Mouse (Mus musculus): ENCODE measurements around the gene Slc35c1. TPM values are rescaled to one million over a fixed set of nuclear protein-coding genes. Genes with fewer than 3 reads are reported as not detected.
A peak's percentile ranks its signal among the peaks of the same experiment; 100 is the strongest.
"Not testable (repeated sequence)": the region's sequence is repeated elsewhere in the genome, so short reads cannot be mapped to it uniquely, and the experiment has no call there.

Slc35c1 gene
- polyA plus RNA-seq, 1 experiment from 2014 or later: 19.6 TPM

GRCm38 (mm10) chr2:92478313-92478688, 18.0 kb upstream of the Slc35c1 start:
- peaks cover 8% of the 10 kb centered on the region for H3K4me1 ChIP-seq (replicated peaks; ENCODE audit: control insufficient read depth, insufficient read depth, low read length)
- H3K4me3 ChIP-seq (ENCODE audit: low read length): no peak overlapping the region
- H3K9me3 ChIP-seq (ENCODE audit: control insufficient read depth, low read length): no peaks in the 10 kb centered on the region
- peaks cover 3% of the 10 kb centered on the region for H3K27me3 ChIP-seq (ENCODE audit: control insufficient read depth, insufficient read depth, low read depth, low read length)
- no peak overlapping the region for H3K4me2 ChIP-seq (ENCODE audit: low read depth, low read length)
- 54% methylated on average over 4 of the region's 4 CpGs for WGBS
- no peaks in the 10 kb centered on the region for H3K36me3 ChIP-seq (ENCODE audit: control insufficient read depth, insufficient read depth, low read length)
- no peak overlapping the region for H3K9ac ChIP-seq (ENCODE audit: low read length)
- peak; percentile 42; the same call in 1 of the 2 replicates for ATAC-seq (ENCODE audit: low read depth)
- peak overlapping the region; percentile 67 for H3K27ac ChIP-seq (ENCODE audit: low read length)

- Histone ChIP-seq H3K36me3 (ENCODE audit: control insufficient read depth, insufficient read depth, low read length) (no peaks in the 10 kb centered on the region), H3K27me3 (ENCODE audit: control insufficient read depth, insufficient read depth, low read depth, low read length) (no peaks in the 10 kb centered on the region), H3K4me1 (replicated peaks; ENCODE audit: control insufficient read depth, insufficient read depth, low read length) (peaks cover 8% of the 10 kb centered on the region), H3K4me3 (ENCODE audit: low read length) (no peak overlapping the region), H3K9me3 (ENCODE audit: control insufficient read depth, low read length) (no peaks in the 10 kb centered on the region), H3K9ac (ENCODE audit: low read length) (no peak overlapping the region), H3K4me2 (ENCODE audit: low read depth, low read length) (0 out of 2 replicates have a peak overlapping the region, but pooled peaks have one; percentile 16), H3K27ac (ENCODE audit: low read length) (peak overlapping the region; percentile 67)
- 54% methylated on average over 12 of the region's 12 CpGs for WGBS
- peak; percentile 88 for ATAC-seq (ENCODE audit: low read depth)
Measured at GRCm38 (mm10) chr2:92477672-92478312, 17.5 kb upstream of the Slc35c1 start.

- H3K4me3 ChIP-seq (ENCODE audit: low read length); H3K36me3 ChIP-seq (ENCODE audit: control insufficient read depth, insufficient read depth, low read length); ATAC-seq (ENCODE audit: low read depth); H3K27ac ChIP-seq (ENCODE audit: low read length); H3K9me3 ChIP-seq (ENCODE audit: control insufficient read depth, low read length); H3K9ac ChIP-seq (ENCODE audit: low read length); H3K4me2 ChIP-seq (ENCODE audit: low read depth, low read length); H3K27me3 ChIP-seq (ENCODE audit: control insufficient read depth, insufficient read depth, low read depth, low read length); H3K4me1 ChIP-seq (replicated peaks; ENCODE audit: control insufficient read depth, insufficient read depth, low read length): not testable (repeated sequence)
- WGBS: 77% methylated on average over 7 of the region's 7 CpGs
Measured at GRCm38 (mm10) chr2:92476580-92476979, 16.2 kb upstream of the Slc35c1 start.

DNA sequence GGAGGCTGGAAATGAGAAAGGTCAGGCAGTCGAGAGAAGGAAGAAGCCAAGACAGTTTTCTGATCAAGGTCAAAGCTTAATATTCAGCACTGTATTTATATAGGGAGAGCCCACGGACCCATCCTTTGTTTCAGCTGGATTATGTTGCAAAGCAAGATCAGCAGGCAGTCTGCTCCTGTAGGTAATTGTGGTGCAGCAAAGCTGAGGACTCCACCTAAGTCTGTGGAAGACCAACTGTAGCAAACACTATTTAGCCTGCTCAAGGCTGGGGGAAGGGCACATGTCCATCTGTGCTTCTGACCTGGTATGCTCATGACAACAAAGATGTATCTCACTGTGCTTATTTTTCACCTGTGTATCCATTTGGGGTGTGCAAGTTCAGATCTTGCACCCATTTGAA, 15.4 kb upstream of the Slc35c1 start:
- no peaks in the 10 kb centered on the region for H3K9me3 ChIP-seq (ENCODE audit: control insufficient read depth, low read length)
- H3K4me1 ChIP-seq (replicated peaks; ENCODE audit: control insufficient read depth, insufficient read depth, low read length): peaks cover 8% of the 10 kb centered on the region
- H3K36me3 ChIP-seq (ENCODE audit: control insufficient read depth, insufficient read depth, low read length): no peaks in the 10 kb centered on the region
- H3K9ac ChIP-seq (ENCODE audit: low read length): no peak overlapping the region
- no peaks in the 10 kb centered on the region for H3K27me3 ChIP-seq (ENCODE audit: control insufficient read depth, insufficient read depth, low read depth, low read length)
- H3K4me3 ChIP-seq (ENCODE audit: low read length): no peak overlapping the region
- no peak overlapping the region for H3K4me2 ChIP-seq (ENCODE audit: low read depth, low read length)
- no peak overlapping the region for H3K27ac ChIP-seq (ENCODE audit: low read length)
- ATAC-seq (ENCODE audit: low read depth): no peak
- 64% methylated on average over 2 of the region's 2 CpGs for WGBS

DNA sequence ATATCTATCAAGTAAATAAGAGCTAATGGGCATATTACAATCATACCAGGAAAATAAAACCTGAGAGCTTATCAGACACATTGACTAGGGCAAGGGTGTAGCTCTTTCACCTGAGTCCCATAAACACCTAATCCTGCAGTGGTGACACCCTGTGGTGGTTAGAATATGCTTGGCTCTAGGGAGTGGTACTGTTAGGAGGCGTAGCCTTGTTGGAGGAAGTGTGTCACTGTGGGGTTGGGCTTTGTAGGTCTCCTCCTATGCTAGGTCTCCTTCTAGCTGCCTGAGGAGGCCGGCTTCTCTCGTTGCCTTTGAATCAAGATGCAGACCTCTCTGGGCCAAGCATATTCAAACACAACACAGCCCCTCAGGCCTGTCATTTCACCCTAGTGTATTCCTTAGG, 14.6 kb upstream of the Slc35c1 start:
- 65% methylated on average over 3 of the region's 3 CpGs for WGBS
- no peak overlapping the region for H3K4me3 ChIP-seq (ENCODE audit: low read length)
- no peaks in the 10 kb centered on the region for H3K9me3 ChIP-seq (ENCODE audit: control insufficient read depth, low read length)
- H3K27ac ChIP-seq (ENCODE audit: low read length): no peak overlapping the region
- no peaks in the 10 kb centered on the region for H3K36me3 ChIP-seq (ENCODE audit: control insufficient read depth, insufficient read depth, low read length)
- no peak overlapping the region for H3K9ac ChIP-seq (ENCODE audit: low read length)
- peaks cover 8% of the 10 kb centered on the region for H3K4me1 ChIP-seq (replicated peaks; ENCODE audit: control insufficient read depth, insufficient read depth, low read length)
- ATAC-seq (ENCODE audit: low read depth): no peak
- no peak overlapping the region for H3K4me2 ChIP-seq (ENCODE audit: low read depth, low read length)
- no peaks in the 10 kb centered on the region for H3K27me3 ChIP-seq (ENCODE audit: control insufficient read depth, insufficient read depth, low read depth, low read length)

- Histone ChIP-seq H3K9ac (ENCODE audit: low read length) (no peak overlapping the region), H3K27me3 (ENCODE audit: control insufficient read depth, insufficient read depth, low read depth, low read length) (no peaks in the 10 kb centered on the region), H3K4me1 (replicated peaks; ENCODE audit: control insufficient read depth, insufficient read depth, low read length) (no peaks in the 10 kb centered on the region), H3K27ac (ENCODE audit: low read length) (no peak overlapping the region), H3K4me2 (ENCODE audit: low read depth, low read length) (no peak overlapping the region), H3K4me3 (ENCODE audit: low read length) (no peak overlapping the region), H3K9me3 (ENCODE audit: control insufficient read depth, low read length) (no peaks in the 10 kb centered on the region), H3K36me3 (ENCODE audit: control insufficient read depth, insufficient read depth, low read length) (no peaks in the 10 kb centered on the region)
- ATAC-seq (ENCODE audit: low read depth): no peak
- 77% methylated on average over 12 of the region's 12 CpGs for WGBS
Measured at GRCm38 (mm10) chr2:92471886-92472670, 11.7 kb upstream of the Slc35c1 start.

GRCm38 (mm10) chr2:92464690-92465089, 4.4 kb upstream of the Slc35c1 start:
- no peak for ATAC-seq (ENCODE audit: low read depth)
- no peak overlapping the region for H3K9ac ChIP-seq (ENCODE audit: low read length)
- no peak overlapping the region for H3K27ac ChIP-seq (ENCODE audit: low read length)
- WGBS: 56% methylated on average over 3 of the region's 3 CpGs
- no peaks in the 10 kb centered on the region for H3K36me3 ChIP-seq (ENCODE audit: control insufficient read depth, insufficient read depth, low read length)
- H3K4me3 ChIP-seq (ENCODE audit: low read length): no peak overlapping the region
- H3K27me3 ChIP-seq (ENCODE audit: control insufficient read depth, insufficient read depth, low read depth, low read length): peaks cover 6% of the 10 kb centered on the region
- H3K9me3 ChIP-seq (ENCODE audit: control insufficient read depth, low read length): no peaks in the 10 kb centered on the region
- H3K4me2 ChIP-seq (ENCODE audit: low read depth, low read length): no peak overlapping the region
- H3K4me1 ChIP-seq (replicated peaks; ENCODE audit: control insufficient read depth, insufficient read depth, low read length): peaks cover 4% of the 10 kb centered on the region; the same call in 1 of the 2 replicates

GRCm38 (mm10) chr2:92461215-92461614, 877 bp upstream of the Slc35c1 start:
- no peaks in the 10 kb centered on the region for H3K36me3 ChIP-seq (ENCODE audit: control insufficient read depth, insufficient read depth, low read length)
- no peak overlapping the region for H3K27ac ChIP-seq (ENCODE audit: low read length)
- H3K9ac ChIP-seq (ENCODE audit: low read length): no peak overlapping the region
- no peak overlapping the region for H3K4me2 ChIP-seq (ENCODE audit: low read depth, low read length)
- 84% methylated on average over 1 of the region's 1 CpGs for WGBS
- H3K9me3 ChIP-seq (ENCODE audit: control insufficient read depth, low read length): no peaks in the 10 kb centered on the region
- ATAC-seq (ENCODE audit: low read depth): no peak
- peaks cover 18% of the 10 kb centered on the region for H3K4me1 ChIP-seq (replicated peaks; ENCODE audit: control insufficient read depth, insufficient read depth, low read length)
- H3K27me3 ChIP-seq (ENCODE audit: control insufficient read depth, insufficient read depth, low read depth, low read length): peaks cover 6% of the 10 kb centered on the region
- H3K4me3 ChIP-seq (ENCODE audit: low read length): no peak overlapping the region

- H3K27me3 ChIP-seq (ENCODE audit: control insufficient read depth, insufficient read depth, low read depth, low read length): peaks cover 6% of the 10 kb centered on the region
- peak overlapping the region; percentile 85 for H3K4me3 ChIP-seq (ENCODE audit: low read length)
- peak overlapping the region; percentile 72 for H3K4me2 ChIP-seq (ENCODE audit: low read depth, low read length)
- peak; percentile 87 for ATAC-seq (ENCODE audit: low read depth)
- H3K36me3 ChIP-seq (ENCODE audit: control insufficient read depth, insufficient read depth, low read length): peaks cover 1% of the 10 kb centered on the region; the same call in 1 of the 2 replicates
- peak overlapping the region; percentile 79 for H3K9ac ChIP-seq (ENCODE audit: low read length)
- no peaks in the 10 kb centered on the region for H3K9me3 ChIP-seq (ENCODE audit: control insufficient read depth, low read length)
- H3K4me1 ChIP-seq (replicated peaks; ENCODE audit: control insufficient read depth, insufficient read depth, low read length): peaks cover 20% of the 10 kb centered on the region
- peak overlapping the region; percentile 36; the same call in 1 of the 2 replicates for H3K27ac ChIP-seq (ENCODE audit: low read length)
- under 1% methylated on average over 54 of the region's 55 CpGs for WGBS
Measured at GRCm38 (mm10) chr2:92459141-92459920, 1.0 kb downstream of the Slc35c1 start.
